Comparison of ENCODE assay signal across 32 mouse cellular contexts in genomic region chr7:115033987-115034386, GRCm38 (mm10).
DNase-seq lines count a peak whose midpoint lies in the region; ATAC-seq and TF ChIP-seq lines count a peak whose summit lies in the region.
"Had no signal": no experiment of that assay in that cellular context is flagged by ENCODE, and none has a peak within 500 bp of the region (broad histone marks: within the 10 kb centered on the region; RNA-seq: fewer than 3 reads in every experiment).

No protein-coding gene starts in this region.

- peak; percentile 83; the same call in 1 of the 2 replicates for ATAC-seq in common myeloid progenitor, adult 5-6 weeks (replicated peaks; ENCODE audit: low read depth, poor library complexity, severe bottlenecking)
- peak; percentile 57 for ATAC-seq in megakaryocyte progenitor cell, adult 5-6 weeks (replicated peaks; ENCODE audit: poor library complexity)
- no peak for ATAC-seq in monocyte, adult 5-6 weeks (replicated peaks; ENCODE audit: insufficient number of reproducible peaks, low FRiP score, low TSS enrichment, poor library complexity, severe bottlenecking)
- no peak for ATAC-seq in hindbrain, embryonic 16.5 days
- ATAC-seq: CD4-positive, CD25-positive, alpha-beta regulatory T cell, adult 4 months; forebrain, embryonic 13.5 days; forebrain, embryonic 16.5 days; intestine, embryonic 15.5 days; Patski had no signal

- no peaks in the 10 kb centered on the region for H3K36me3 ChIP-seq in MEL (ENCODE audit: control insufficient read depth in 1 of 2, insufficient read depth in 2 of 2, low read length in 2 of 2)
- no peaks in the 10 kb centered on the region for H3K36me3 ChIP-seq in hindbrain, embryonic 16.5 days (ENCODE audit: control insufficient read depth, insufficient read depth, low read length)
- H3K36me3 ChIP-seq: embryonic facial prominence, embryonic 10.5 days; embryonic facial prominence, embryonic 13.5 days; forebrain, embryonic 10.5 days; heart, embryonic 10.5 days; heart, embryonic 13.5 days; hindbrain, embryonic 12.5 days; hindbrain, embryonic 15.5 days; intestine, embryonic 15.5 days had no signal

- H3K79me2 ChIP-seq in MEL (ENCODE audit: control insufficient read depth, insufficient read depth, low read length, poor library complexity): no peaks in the 10 kb centered on the region

- H3K27me3 ChIP-seq in MEL (ENCODE audit: control insufficient read depth in 1 of 2, insufficient read depth in 2 of 2, low read length in 2 of 2): no peaks in the 10 kb centered on the region
- H3K27me3 ChIP-seq in hindbrain, embryonic 16.5 days (replicated peaks; ENCODE audit: control insufficient read depth, insufficient read depth, low read length): no peaks in the 10 kb centered on the region
- H3K27me3 ChIP-seq: embryonic facial prominence, embryonic 13.5 days; forebrain, embryonic 13.5 days; heart, embryonic 13.5 days; hindbrain, embryonic 12.5 days; hindbrain, embryonic 15.5 days; intestine, embryonic 15.5 days; Patski had no signal

- H3K27ac ChIP-seq in MEL (ENCODE audit: control insufficient read depth, low read depth, low read length): no peak overlapping the region
- H3K27ac ChIP-seq in hindbrain, embryonic 16.5 days (ENCODE audit: low read depth, low read length): no peak overlapping the region
- H3K27ac ChIP-seq: embryonic facial prominence, embryonic 10.5 days; embryonic facial prominence, embryonic 13.5 days; forebrain, embryonic 10.5 days; forebrain, embryonic 13.5 days; gastrocnemius, adult 2 months; heart, embryonic 10.5 days; heart, embryonic 13.5 days; hindbrain, embryonic 12.5 days; hindbrain, embryonic 15.5 days; intestine, embryonic 15.5 days had no signal

- H3K9me3 ChIP-seq in MEL (replicated peaks; ENCODE audit: insufficient read depth, low read length): no peaks in the 10 kb centered on the region
- no peaks in the 10 kb centered on the region for H3K9me3 ChIP-seq in hindbrain, embryonic 16.5 days (ENCODE audit: control insufficient read depth, low read length)
- H3K9me3 ChIP-seq: embryonic facial prominence, embryonic 10.5 days; embryonic facial prominence, embryonic 13.5 days; forebrain, embryonic 10.5 days; forebrain, embryonic 13.5 days; heart, embryonic 10.5 days; heart, embryonic 13.5 days; hindbrain, embryonic 12.5 days; hindbrain, embryonic 15.5 days; intestine, embryonic 15.5 days had no signal

- no peak overlapping the region for H3K9ac ChIP-seq in MEL (ENCODE audit: control insufficient read depth, low read depth, low read length, poor library complexity, severe bottlenecking)
- no peak overlapping the region for H3K9ac ChIP-seq in hindbrain, embryonic 16.5 days (ENCODE audit: low read depth, low read length)
- H3K9ac ChIP-seq: embryonic facial prominence, embryonic 13.5 days; forebrain, embryonic 13.5 days; heart, embryonic 13.5 days; hindbrain, embryonic 12.5 days; hindbrain, embryonic 15.5 days; intestine, embryonic 15.5 days had no signal

- H3K4me1 ChIP-seq in MEL (ENCODE audit: control insufficient read depth in 1 of 2, insufficient read depth in 2 of 2, low read length in 2 of 2): peaks cover 0 to 3% of the 10 kb centered on the region in 2 experiments; a peak in 1 of 4 replicates
- no peaks in the 10 kb centered on the region for H3K4me1 ChIP-seq in hindbrain, embryonic 16.5 days (ENCODE audit: control insufficient read depth, insufficient read depth, low read depth, low read length)
- H3K4me1 ChIP-seq: embryonic facial prominence, embryonic 10.5 days; embryonic facial prominence, embryonic 13.5 days; forebrain, embryonic 10.5 days; forebrain, embryonic 13.5 days; heart, embryonic 10.5 days; heart, embryonic 13.5 days; hindbrain, embryonic 12.5 days; hindbrain, embryonic 15.5 days; intestine, embryonic 15.5 days had no signal

- no peak overlapping the region for H3K4me3 ChIP-seq in MEL (ENCODE audit: control insufficient read depth in 1 of 2, insufficient read depth in 1 of 2, low read depth in 2 of 2, low read length in 2 of 2)
- no peak overlapping the region for H3K4me3 ChIP-seq in hindbrain, embryonic 16.5 days (ENCODE audit: low read length)
- H3K4me3 ChIP-seq: embryonic facial prominence, embryonic 10.5 days; embryonic facial prominence, embryonic 13.5 days; erythroblast, embryonic 14.5 days; forebrain, embryonic 10.5 days; forebrain, embryonic 13.5 days; gastrocnemius, adult 2 months; heart, embryonic 10.5 days; heart, embryonic 13.5 days; hindbrain, embryonic 12.5 days; hindbrain, embryonic 15.5 days; intestine, embryonic 15.5 days had no signal

- TF ChIP-seq EP300 in MEL (IDR thresholded peaks at IDR 0.05; ENCODE audit: low read depth in 1 of 2, low read length in 2 of 2): 0 out of 4 replicates have a peak, but pooled peaks of 1 of the 2 experiments have one; percentile 30

- H3K4me2 ChIP-seq in hindbrain, embryonic 16.5 days (ENCODE audit: low read length): no peak overlapping the region
- H3K4me2 ChIP-seq: embryonic facial prominence, embryonic 13.5 days; forebrain, embryonic 13.5 days; heart, embryonic 13.5 days; hindbrain, embryonic 12.5 days; hindbrain, embryonic 15.5 days; intestine, embryonic 15.5 days had no signal

- no peak for TF ChIP-seq POLR2A in MEL (IDR thresholded peaks at IDR 0.05; ENCODE audit: control insufficient read depth in 1 of 2, insufficient read depth in 1 of 2, low read depth in 1 of 2, low read length in 2 of 2, poor library complexity in 1 of 2)

- no peak for TF ChIP-seq CTCF in MEL (IDR thresholded peaks at IDR 0.05 in 2 of 3, conservative IDR thresholded peaks at IDR 0.05 in 1 of 3; ENCODE audit: control insufficient read depth in 1 of 3, insufficient read depth in 1 of 3, low read depth in 2 of 3, low read length in 3 of 3, poor library complexity in 1 of 3, severe bottlenecking in 1 of 3)

- peak; percentile 47 for DNase-seq in MEL (ENCODE audit: low read depth, low spot score)
- DNase-seq in lung, adult 18-20 months: no peak
- DNase-seq: adrenal gland, postnatal 10 days; adrenal gland, postnatal 36 days; cerebellum, adult 11 months; cerebellum, adult 2 months; cerebellum, adult 9-11 months; cerebellum, postnatal 25 days; embryo, embryonic 11 days; gastrocnemius, adult 2 months; gastrocnemius, postnatal 14 days; heart, adult 18-20 months; heart, postnatal 14 days; heart, postnatal 4 days; kidney, adult 11 months had no signal

- TF ChIP-seq RAD21 in MEL (IDR thresholded peaks at IDR 0.05; ENCODE audit: low read depth, low read length): no peak

- 71% methylated on average over 4 of the region's 4 CpGs for WGBS in hindbrain, embryonic 16.5 days

TF ChIP-seq in MEL, 35 proteins besides CTCF, POLR2A, EP300 and RAD21:
- TF ChIP-seq ZNF384 (IDR thresholded peaks at IDR 0.05; ENCODE audit: low read depth, low read length) (no peak), CHD2 (IDR thresholded peaks at IDR 0.05; ENCODE audit: low read length) (no peak), RCOR1 (IDR thresholded peaks at IDR 0.05; ENCODE audit: low read depth, low read length) (no peak), MYB (IDR thresholded peaks at IDR 0.05; ENCODE audit: low read depth, low read length) (no peak), UBTF (IDR thresholded peaks at IDR 0.05; ENCODE audit: borderline replicate concordance, insufficient read depth, low read depth, low read length) (no peak), GATA1 (IDR thresholded peaks at IDR 0.05; ENCODE audit: low read depth, low read length) (no peak), ETS1 (IDR thresholded peaks at IDR 0.05; ENCODE audit: low read depth, low read length) (peak; percentile 16; the same call in 1 of the 2 replicates), ELF1 (IDR thresholded peaks at IDR 0.05; ENCODE audit: low read depth, low read length) (no peak)

Comparison
In these comparisons a context has a peak if more than half of its experiments do, and no peak if none do; other contexts are left out.
1. ATAC-seq: peak in common myeloid progenitor, adult 5-6 weeks (single experiment) and megakaryocyte progenitor cell, adult 5-6 weeks (single experiment); none in monocyte, adult 5-6 weeks (single experiment) and hindbrain, embryonic 16.5 days (single experiment).